Mouse (Mus musculus): ENCODE measurements at regions not wholly inside any gene's neighbourhood (a gene's known extent, or its start where the extent isn't known, plus 50 kb on each side); places are given as distances from the start of the nearest gene placed in this dataset.

GRCm38 (mm10) chr12:58743800-58744199, 268.0 kb downstream of the Sec23a start:
- ATAC-seq (ENCODE audit: poor library complexity, severe bottlenecking), result no peak

DNA sequence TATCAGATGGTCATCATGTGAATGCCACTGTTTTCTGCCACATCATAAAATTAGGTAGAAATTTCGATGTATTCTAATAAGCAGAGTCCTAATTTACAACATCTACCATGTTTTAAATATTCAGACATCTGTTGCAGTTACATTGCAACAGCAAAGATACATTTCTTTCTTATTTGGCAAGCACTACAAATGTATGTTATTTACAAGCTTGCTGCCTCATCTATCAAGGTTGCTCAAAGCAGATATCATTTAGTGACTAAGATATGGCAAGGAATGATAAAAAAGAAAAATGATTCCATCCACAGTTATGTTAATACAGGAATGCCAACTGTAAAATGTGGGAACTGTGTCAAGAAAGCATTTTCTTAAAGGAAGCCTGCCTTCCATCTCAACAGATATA, 283.7 kb downstream of the Sec23a start:
- ATAC-seq (ENCODE audit: poor library complexity, severe bottlenecking), result no peak

GRCm38 (mm10) chr12:58727547-58727946, 284.3 kb downstream of the Sec23a start:
- ATAC-seq (ENCODE audit: poor library complexity, severe bottlenecking), result no peak

- ATAC-seq (ENCODE audit: poor library complexity, severe bottlenecking), result no peak
These were observed 293.9 kb downstream of the Sec23a start for GRCm38 (mm10) chr12:58717908-58718307.

DNA sequence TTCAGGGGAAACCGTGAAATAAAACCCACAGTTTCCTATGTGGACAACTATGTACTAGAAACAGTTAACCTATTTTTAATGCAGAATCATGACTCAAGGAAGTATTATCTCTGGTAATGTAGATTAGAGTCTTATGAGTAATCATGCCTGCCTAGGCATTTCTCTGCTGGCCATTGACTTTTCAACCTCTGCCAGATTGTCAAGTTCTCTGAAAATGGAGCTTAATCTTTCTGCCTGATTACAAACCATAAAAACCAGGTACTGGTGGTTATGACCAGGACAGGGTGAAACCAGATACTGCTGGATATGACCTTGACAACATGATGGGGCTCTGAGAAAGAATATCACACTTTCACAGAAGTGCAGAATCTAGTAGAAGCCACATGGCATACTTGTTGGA, 297.6 kb downstream of the Sec23a start:
- ATAC-seq (ENCODE audit: poor library complexity, severe bottlenecking), result no peak

DNA sequence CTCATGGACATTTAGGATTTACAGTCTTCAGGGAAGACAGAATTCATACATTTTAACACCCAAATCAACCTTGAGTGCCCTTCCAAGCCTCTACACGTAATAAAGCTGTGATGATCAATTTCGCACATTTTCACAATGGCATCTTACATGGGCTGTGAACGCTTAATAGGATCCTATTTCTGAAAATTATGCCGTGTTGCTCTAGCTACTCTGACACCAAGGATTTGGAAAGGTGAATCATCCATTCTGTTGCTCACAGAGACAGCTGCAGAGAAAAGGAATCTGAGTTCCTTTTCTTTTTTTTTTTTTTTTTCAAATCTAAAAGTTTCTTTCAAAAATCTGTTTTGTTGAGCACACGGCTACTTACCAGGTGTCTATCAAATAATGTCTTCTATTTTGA, 316.1 kb downstream of the Sec23a start:
- no peak for ATAC-seq (ENCODE audit: poor library complexity, severe bottlenecking)

DNA sequence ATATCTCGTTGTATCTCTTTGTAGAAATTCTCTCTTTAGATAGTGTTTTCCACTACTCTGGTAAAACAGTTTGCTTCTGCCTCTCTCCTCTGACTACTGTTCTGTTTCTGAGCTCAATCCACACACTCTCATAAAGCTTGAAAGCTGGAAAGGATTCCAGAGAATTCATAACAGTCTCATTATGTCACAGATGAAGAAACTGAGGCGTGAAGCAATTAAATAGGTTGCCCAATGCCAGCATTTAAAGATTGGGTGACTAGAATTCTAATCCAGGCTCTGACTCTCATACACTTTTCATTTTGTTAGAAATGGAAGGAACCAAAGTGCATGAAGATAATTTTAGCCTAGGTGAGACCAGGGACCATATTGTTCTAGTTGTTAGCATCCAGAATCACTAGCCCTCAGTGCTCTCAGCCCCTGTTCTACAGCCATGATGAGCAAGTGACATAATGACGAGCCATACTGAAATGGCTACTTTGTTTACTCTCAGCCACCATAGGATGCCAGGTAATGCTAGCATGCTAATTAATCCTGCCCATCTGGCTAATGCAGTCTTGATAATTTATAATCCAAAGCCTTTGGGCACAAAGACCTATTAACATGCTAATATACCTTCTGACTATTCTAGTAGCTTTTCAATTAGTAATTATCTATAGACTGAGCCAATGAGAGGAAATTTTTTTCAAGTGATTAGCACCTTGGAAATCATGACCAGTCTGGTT, 341.7 kb downstream of the Sec23a start:
- ATAC-seq (ENCODE audit: poor library complexity, severe bottlenecking), result no peak

- ATAC-seq (ENCODE audit: poor library complexity, severe bottlenecking), result no peak
These were observed 357.2 kb downstream of the Sec23a start for GRCm38 (mm10) chr12:58654530-58655056.

DNA sequence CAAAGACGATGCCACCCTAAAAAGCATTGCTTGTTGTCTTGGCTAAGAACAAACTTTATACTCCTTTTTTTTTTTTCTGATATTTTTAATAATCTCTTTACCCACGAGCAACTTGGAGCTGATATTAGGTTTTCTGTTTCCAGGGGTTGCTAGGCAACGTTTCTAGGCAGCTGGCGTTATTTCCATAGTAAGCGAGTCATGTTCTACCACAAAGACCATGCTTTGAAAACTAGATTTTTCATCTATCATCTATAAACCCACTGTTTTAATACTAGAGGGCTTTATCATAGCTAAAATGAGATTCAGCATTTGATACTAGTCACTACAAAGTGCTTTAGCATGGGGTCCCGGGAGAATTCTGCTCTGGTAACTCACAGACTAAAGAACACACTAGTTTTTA, 358.1 kb downstream of the Sec23a start:
- no peak for ATAC-seq (ENCODE audit: poor library complexity, severe bottlenecking)

- no peak for ATAC-seq (ENCODE audit: poor library complexity, severe bottlenecking)
These were observed 358.6 kb downstream of the Sec23a start for GRCm38 (mm10) chr12:58653222-58653621.

GRCm38 (mm10) chr12:58652701-58653100, 359.1 kb downstream of the Sec23a start:
- no peak for ATAC-seq (ENCODE audit: poor library complexity, severe bottlenecking)

DNA sequence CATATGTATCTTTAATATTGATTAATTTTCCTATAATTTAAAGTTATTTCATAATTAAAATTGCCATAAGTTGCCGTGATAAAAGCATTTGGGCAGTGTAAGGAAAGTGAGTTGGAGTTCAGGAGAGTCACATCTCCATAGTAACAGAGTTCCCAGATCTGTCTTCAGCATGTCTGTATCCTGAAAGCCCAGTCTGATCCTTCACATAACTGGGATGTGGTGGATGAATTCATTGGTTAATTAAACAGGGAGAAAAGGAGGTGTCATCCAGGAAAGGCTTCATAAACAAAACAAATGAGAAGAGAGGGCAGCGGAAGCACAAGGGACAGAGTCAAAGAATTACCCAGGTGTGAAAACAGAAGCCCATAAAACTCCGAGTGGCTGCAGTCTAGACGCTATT, 363.5 kb downstream of the Sec23a start:
- ATAC-seq (ENCODE audit: poor library complexity, severe bottlenecking), result no peak

- no peak for ATAC-seq (ENCODE audit: poor library complexity, severe bottlenecking)
These were observed 368.0 kb downstream of the Sec23a start for GRCm38 (mm10) chr12:58643843-58644242.

DNA sequence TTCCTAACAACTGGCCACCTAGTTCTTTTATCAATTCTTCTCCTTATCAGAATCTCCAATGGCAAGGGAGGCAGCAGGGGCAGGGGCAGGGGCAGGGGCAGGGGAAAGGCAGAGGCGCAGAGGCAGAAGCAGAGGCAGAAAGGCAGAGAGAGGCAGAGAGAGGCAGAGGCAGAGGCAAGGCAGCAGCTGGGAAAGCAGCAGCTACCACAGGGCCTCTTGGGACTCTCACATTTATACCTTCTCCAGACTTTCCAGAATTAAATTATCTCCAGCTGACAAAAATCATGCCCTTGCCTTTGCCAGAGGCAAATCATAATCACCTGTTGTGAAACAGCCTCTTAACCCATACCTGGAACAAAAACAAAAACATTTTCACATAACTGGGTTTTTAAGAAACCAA, 370.4 kb upstream of the Clec14a start:
- no peak for ATAC-seq (ENCODE audit: poor library complexity, severe bottlenecking)

- ATAC-seq (ENCODE audit: poor library complexity, severe bottlenecking), result no peak
These were observed 369.2 kb upstream of the Clec14a start for GRCm38 (mm10) chr12:58638260-58638659.

DNA sequence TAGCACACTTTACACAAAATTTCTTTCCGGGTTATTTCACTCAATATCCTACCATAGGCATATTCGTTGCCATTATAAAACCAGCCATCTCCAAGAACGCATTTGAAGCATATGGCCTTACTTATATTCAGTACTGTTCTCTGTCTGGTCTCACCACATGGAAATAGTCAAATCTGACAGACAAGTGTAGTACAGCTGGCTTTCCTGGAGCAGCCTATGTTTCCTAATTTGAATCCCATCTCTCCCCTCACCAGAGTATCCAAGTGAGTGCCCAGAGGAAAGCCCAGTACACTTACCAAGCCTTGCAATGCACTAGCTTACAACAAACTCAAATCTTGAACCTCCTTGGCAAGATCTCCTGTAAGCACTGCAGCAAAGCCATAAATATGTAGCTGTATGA, 363.4 kb upstream of the Clec14a start:
- no peak for ATAC-seq (ENCODE audit: poor library complexity, severe bottlenecking)

- ATAC-seq (ENCODE audit: poor library complexity, severe bottlenecking), result no peak
These were observed 359.7 kb upstream of the Clec14a start for GRCm38 (mm10) chr12:58628817-58629216.

DNA sequence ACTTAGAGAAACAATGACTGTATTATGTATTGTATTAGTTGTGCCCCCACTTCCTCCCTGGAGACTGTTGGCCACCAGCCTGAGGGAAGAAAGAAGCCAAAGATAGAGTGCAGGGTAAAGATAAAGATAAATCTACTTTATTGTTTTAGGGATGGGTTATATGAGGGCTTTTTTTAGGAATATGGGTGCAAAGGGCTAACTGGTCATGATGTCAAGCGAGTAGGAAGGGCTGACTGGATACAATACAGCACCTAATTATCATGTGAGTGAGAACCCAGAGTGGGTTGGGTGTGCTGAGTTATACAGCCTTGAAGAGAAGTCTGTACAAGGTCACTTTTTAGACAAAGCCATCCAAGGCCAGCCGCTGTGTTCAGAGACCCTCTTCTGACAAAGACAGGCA, 356.1 kb upstream of the Clec14a start:
- no peak for ATAC-seq (ENCODE audit: poor library complexity, severe bottlenecking)

DNA sequence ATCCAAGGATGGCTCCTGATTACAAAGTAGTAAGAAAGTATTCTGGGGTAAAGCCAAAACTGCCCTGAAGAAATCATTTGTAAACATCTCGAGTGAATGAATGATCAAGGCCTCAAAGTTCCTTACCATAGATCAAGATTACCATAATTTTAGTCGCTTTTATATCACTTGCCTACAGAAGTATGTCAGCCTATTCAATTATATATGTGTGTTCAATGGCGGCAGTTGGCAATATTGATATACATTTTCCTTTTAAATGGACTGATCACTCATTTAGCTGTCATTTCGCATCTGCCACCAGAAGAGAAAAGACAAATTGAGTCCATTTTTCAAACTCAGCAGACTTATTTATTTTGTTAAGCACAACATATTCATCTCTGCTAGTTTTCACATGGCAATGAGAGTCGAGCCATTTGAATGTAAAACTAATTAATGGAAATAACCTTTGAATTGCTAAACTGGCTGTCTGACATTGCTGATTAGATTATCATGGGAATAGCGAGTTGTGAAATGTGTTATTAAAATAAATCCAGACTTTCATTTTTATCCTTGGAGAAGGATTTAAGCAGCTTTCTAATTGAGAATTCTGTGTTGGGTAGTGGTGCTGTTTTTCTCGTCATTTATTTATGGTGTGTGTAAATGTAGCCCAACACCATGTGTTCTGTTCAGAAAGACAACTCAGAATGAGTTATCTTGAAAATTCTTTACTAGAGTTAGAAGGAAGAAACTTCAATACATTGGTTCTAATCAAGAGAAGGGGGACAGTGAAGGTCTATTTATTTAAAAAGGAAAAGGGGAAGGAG, 350.6 kb upstream of the Clec14a start:
- ATAC-seq (ENCODE audit: poor library complexity, severe bottlenecking), result no peak

DNA sequence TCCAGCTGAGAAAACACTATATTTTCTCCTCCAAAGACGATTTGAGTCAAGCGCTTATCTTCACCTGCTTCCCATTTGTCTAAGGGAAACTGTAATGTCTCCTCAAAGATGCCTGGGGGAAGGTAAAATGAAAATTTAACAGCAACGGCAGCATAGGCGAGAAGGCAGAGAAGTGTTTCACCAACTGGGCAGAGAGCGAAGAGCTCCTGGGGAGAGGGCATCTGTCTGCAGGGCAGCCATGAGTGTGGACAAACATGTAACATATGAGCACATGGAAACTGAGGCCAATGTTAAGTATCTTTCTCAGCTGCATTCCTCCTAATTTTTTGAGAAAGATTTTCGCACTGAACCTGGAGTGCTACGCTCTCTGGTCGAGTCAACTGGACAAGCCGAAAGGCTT, 325.7 kb upstream of the Clec14a start:
- no peak for ATAC-seq (ENCODE audit: poor library complexity, severe bottlenecking)

GRCm38 (mm10) chr12:58591480-58591829, 322.4 kb upstream of the Clec14a start:
- ATAC-seq (ENCODE audit: poor library complexity, severe bottlenecking), result no peak
